Mouse (Mus musculus): ENCODE data around the gene Idua. TPM values are rescaled to one million over a fixed set of nuclear protein-coding genes. Genes with fewer than 3 reads are reported as not detected.

Idua gene
- total RNA-seq, 1 experiment: 3.7 TPM

DNA sequence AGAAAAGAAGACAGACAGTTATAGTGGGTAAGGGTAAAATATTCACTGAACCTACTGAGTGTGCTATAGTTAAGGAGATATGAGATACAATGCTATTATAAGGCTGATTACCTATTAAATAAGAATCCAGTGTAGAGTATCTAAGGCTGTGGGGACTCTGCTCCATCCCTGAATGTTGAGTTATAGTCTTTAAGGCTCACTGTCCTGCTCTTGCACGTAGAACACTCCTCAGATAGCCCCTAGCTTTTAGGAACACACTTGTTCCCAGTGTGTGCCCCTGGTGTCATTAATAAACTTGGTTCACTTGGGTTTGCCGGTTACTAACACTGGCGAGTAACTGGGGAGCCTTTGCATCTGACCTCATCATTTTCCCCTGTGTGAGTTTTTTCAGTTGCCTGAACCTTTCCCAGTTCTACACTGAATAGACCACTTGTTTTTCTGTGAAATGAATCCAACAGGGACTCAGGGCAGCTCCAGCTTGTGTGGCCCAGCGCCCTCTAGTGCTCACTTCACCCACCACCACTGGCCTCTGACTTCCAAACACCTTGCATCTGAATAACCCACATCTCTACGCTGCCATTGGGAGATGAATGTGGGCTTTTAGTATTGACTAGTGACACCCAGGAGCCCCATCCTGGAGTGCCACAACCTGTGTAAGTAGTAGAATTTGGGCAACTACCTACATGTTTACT, 66.6 kb downstream of the Idua start:
- in situ Hi-C loops (cut with MboI; ENCODE audit: low sequenced_read_pairs in 2 of 2, unreplicated experiment in 2 of 2): no loop called here
- no peak overlapping the region for H3K4me3 ChIP-seq (ENCODE audit: insufficient read depth in 1 of 2, low read depth in 1 of 2, low read length in 2 of 2, poor library complexity in 1 of 2, severe bottlenecking in 1 of 2)
- TF ChIP-seq ZNF384 (IDR thresholded peaks at IDR 0.05; ENCODE audit: low read depth, low read length): no peak
- no peak; the same call in 1 of the 2 replicates for TF ChIP-seq ZC3H11A (IDR thresholded peaks at IDR 0.05; ENCODE audit: borderline replicate concordance, low read depth, low read length)
- TF ChIP-seq HCFC1 (IDR thresholded peaks at IDR 0.05; ENCODE audit: borderline replicate concordance, insufficient read depth, low read length): no peak
- no peak for TF ChIP-seq CHD2 (IDR thresholded peaks at IDR 0.05; ENCODE audit: low read depth, low read length)
- TF ChIP-seq MAFK (IDR thresholded peaks at IDR 0.05; ENCODE audit: insufficient read depth, low read depth, low read length): no peak

GRCm38 (mm10) chr5:108727425-108727824, 67.3 kb downstream of the Idua start:
- in situ Hi-C loops (cut with MboI; ENCODE audit: low sequenced_read_pairs in 2 of 2, unreplicated experiment in 2 of 2): no loop called here
- no peak for TF ChIP-seq ZC3H11A (IDR thresholded peaks at IDR 0.05; ENCODE audit: borderline replicate concordance, low read depth, low read length)
- TF ChIP-seq CHD2 (IDR thresholded peaks at IDR 0.05; ENCODE audit: low read depth, low read length): no peak
- TF ChIP-seq MAFK (IDR thresholded peaks at IDR 0.05; ENCODE audit: insufficient read depth, low read depth, low read length): no peak
- TF ChIP-seq ZNF384 (IDR thresholded peaks at IDR 0.05; ENCODE audit: low read depth, low read length): no peak
- no peak for TF ChIP-seq HCFC1 (IDR thresholded peaks at IDR 0.05; ENCODE audit: borderline replicate concordance, insufficient read depth, low read length)
- Histone ChIP-seq H3K9me3 (ENCODE audit: control insufficient read depth, insufficient read depth, low read depth, low read length) (no peaks in the 10 kb centered on the region), H3K27ac (ENCODE audit: insufficient read depth, low read depth, low read length, poor library complexity, severe bottlenecking) (no peak overlapping the region), H3K4me3 (ENCODE audit: insufficient read depth in 1 of 2, low read depth in 1 of 2, low read length in 2 of 2, poor library complexity in 1 of 2, severe bottlenecking in 1 of 2) (no peak overlapping the region), H3K4me1 (ENCODE audit: control insufficient read depth in 2 of 2, insufficient read depth in 2 of 2, low read length in 2 of 2, poor library complexity in 1 of 2) (no peaks in the 10 kb centered on the region), H3K36me3 (ENCODE audit: control insufficient read depth, insufficient read depth, low read length, poor library complexity, severe bottlenecking) (no peaks in the 10 kb centered on the region), H3K9ac (ENCODE audit: insufficient read depth, low read depth, low read length, poor library complexity, severe bottlenecking) (no peak overlapping the region)
- no peak for DNase-seq (ENCODE audit: low read depth, low spot score)

More for the DNA sequence above, 66.6 kb downstream of the Idua start:
- Histone ChIP-seq H3K27ac (ENCODE audit: insufficient read depth, low read depth, low read length, poor library complexity, severe bottlenecking) (no peak overlapping the region), H3K9ac (ENCODE audit: insufficient read depth, low read depth, low read length, poor library complexity, severe bottlenecking) (no peak overlapping the region), H3K36me3 (ENCODE audit: control insufficient read depth, insufficient read depth, low read length, poor library complexity, severe bottlenecking) (no peaks in the 10 kb centered on the region), H3K4me1 (ENCODE audit: control insufficient read depth in 2 of 2, insufficient read depth in 2 of 2, low read length in 2 of 2, poor library complexity in 1 of 2) (no peaks in the 10 kb centered on the region), H3K9me3 (ENCODE audit: control insufficient read depth, insufficient read depth, low read depth, low read length) (no peaks in the 10 kb centered on the region)
- peak; percentile 38 for DNase-seq (ENCODE audit: low read depth, low spot score)

Other genes with a start within 250 kb of the Idua start
- 510 and 685 TPM in 2 replicates for gene Atp5k, start 225.9 kb upstream of the Idua start, total RNA-seq (2012; rRNA removed)
- 0.36 and 0.79 TPM in 2 replicates for gene Mfsd7a, start 211.4 kb upstream of the Idua start, total RNA-seq (2012; rRNA removed)
- gene Pcgf3, start 199.1 kb upstream of the Idua start, total RNA-seq (2012; rRNA removed): 29.1 and 29.6 TPM in 2 replicates
- 0.58 and 0.85 TPM in 2 replicates for gene Cplx1, start 110.3 kb upstream of the Idua start, total RNA-seq (2012; rRNA removed)
- gene Gak, start 30.6 kb upstream of the Idua start, total RNA-seq (2012; rRNA removed): 44.8 and 49.1 TPM in 2 replicates
- 14.1 and 14.5 TPM in 2 replicates for gene Tmem175, start 30.6 kb upstream of the Idua start, total RNA-seq (2012; rRNA removed)
- gene Dgkq, start 9.3 kb downstream of the Idua start, total RNA-seq (2012; rRNA removed): 25.5 and 47.5 TPM in 2 replicates
- gene Slc26a1, start 15.2 kb downstream of the Idua start, total RNA-seq (2012; rRNA removed): 0.26 and 0.27 TPM in 2 replicates
- 15.5 and 18.9 TPM in 2 replicates for gene Fgfrl1, start 32.1 kb downstream of the Idua start, total RNA-seq (2012; rRNA removed)
- gene Rnf212, start 114.7 kb downstream of the Idua start, total RNA-seq (2012; rRNA removed): 0.31 TPM in 1 of 2 replicates, not detected in the other
- not detected in 2 replicates for gene Tmed11, start 135.0 kb downstream of the Idua start, total RNA-seq (2012; rRNA removed)
- not detected in 2 replicates for gene Vmn2r8, start 148.5 kb downstream of the Idua start, total RNA-seq (2012; rRNA removed)
- not detected in 2 replicates for gene Vmn2r9, start 192.3 kb downstream of the Idua start, total RNA-seq (2012; rRNA removed)

Data from ES-E14 (cell line).